Mouse (Mus musculus): ENCODE data around the gene Trim25. TPM values are rescaled to one million over a fixed set of nuclear protein-coding genes. Genes with fewer than 3 reads are reported as not detected.
"Not testable (repeated sequence)": the region's sequence is repeated elsewhere in the genome, so short reads cannot be mapped to it uniquely, and the experiment has no call there.

The Trim25 gene
- total RNA-seq, 2 experiments from 2014 or later, result 5.9 to 9.0 TPM

DNA sequence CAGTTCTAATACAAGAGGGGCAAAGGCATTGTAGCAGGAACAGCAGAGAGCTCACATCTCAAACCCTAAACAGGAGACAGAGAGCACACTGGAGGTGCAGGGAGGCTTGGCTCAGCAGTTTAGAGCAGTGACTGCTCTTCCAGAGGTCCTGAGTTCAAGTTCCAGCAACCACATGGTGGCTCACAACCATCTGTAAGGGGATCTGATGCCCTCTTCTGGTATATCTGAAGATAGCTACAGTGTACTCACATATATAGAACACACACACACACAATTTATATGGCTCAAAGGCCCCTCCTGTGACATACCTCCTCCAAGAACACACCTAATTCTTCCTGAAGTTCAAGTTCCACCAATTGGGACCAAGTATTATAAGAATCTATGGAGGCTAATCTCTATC lies 35.4 kb downstream of the Trim25 start:
- H3K27ac ChIP-seq, result no peak overlapping the region
- peak; percentile 38 for TF ChIP-seq CTCF (IDR thresholded peaks at IDR 0.05)
- intact Hi-C loops (cut with DNase I), result loop anchor here (10.0 kb wide), 1 partner anchor 130 kb away; no protein-coding TSS in a partner anchor
- no peak overlapping the region for H3K4me3 ChIP-seq
- no peak for DNase-seq

DNA sequence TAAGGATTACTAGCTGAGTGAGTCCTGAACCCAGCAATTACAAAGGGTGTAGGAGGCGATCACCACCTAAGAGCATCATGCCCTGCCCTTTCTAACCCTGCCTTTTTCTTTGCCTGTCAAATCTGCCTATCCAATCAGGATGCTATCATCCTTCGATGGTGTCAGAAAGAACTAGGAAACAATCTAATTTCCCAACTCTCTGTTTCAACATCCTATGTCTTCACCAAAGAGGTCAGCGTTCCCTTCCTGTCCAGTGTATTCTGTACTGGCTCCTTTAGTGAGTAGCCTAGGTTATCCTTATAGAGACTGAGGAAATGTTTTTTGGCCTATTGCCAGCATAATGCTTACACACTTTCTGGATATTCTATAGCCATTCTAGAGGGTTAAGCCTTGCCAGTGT lies 36.4 kb downstream of the Trim25 start:
- DNase-seq, result no peak
- Histone ChIP-seq H3K27ac (no peak overlapping the region), H3K4me3 (no peak overlapping the region)
- intact Hi-C loops (cut with DNase I), result loop anchor here (10.0 kb wide), 1 partner anchor 131 kb away; no protein-coding TSS in a partner anchor
- no peak for TF ChIP-seq CTCF (IDR thresholded peaks at IDR 0.05)

DNA sequence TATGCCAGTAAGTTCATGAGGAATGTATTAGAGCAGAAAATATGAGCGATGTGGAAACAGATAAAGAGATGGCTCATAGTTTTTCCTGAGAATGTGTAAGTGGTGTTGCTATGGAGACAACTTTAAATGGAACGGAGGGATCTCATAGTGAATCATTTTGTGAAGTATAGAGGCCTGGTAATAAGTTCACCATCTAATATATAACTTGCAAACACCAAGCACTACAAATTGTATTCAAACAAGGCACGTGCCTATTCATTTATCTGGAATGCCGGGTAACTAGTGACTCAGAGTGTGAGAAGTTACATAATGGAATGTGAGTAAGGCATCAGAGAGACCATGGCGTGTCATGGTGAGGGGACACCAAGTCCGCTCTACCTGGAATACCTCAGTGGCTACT lies 39.3 kb downstream of the Trim25 start:
- intact Hi-C loops (cut with DNase I), result loop anchor here (10.0 kb wide), 1 partner anchor 134 kb away; no protein-coding TSS in a partner anchor
- no peak overlapping the region for H3K4me3 ChIP-seq
- TF ChIP-seq CTCF (IDR thresholded peaks at IDR 0.05), result no peak
- no peak overlapping the region for H3K27ac ChIP-seq
- DNase-seq, result no peak

DNA sequence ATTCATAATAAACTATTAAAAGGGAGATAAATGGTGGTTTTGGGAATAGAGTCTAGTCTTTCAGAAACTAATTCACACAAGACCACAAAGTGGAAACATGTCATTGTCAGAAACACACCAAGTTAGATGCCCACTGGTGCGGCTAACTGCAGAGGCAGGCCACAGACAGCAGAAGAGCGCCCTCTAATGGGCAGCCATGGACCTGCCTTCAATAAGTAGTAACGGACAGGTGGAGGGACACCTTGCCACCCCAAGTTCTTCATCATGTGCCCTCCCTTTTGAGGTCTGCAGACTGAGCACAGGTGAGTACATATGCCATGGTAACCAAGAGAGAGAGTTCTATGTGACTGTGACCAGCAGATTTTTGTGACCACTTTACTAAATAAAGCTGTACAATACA lies 40.1 kb downstream of the Trim25 start:
- peak; percentile 63 for DNase-seq
- no peak overlapping the region for H3K27ac ChIP-seq
- intact Hi-C loops (cut with DNase I), result loop anchor here (1.0 to 10.0 kb wide), 3 partner anchors 46 to 135 kb away; no protein-coding TSS in a partner anchor
- no peak overlapping the region for H3K4me3 ChIP-seq
- TF ChIP-seq CTCF (IDR thresholded peaks at IDR 0.05), result peak; percentile 97

DNA sequence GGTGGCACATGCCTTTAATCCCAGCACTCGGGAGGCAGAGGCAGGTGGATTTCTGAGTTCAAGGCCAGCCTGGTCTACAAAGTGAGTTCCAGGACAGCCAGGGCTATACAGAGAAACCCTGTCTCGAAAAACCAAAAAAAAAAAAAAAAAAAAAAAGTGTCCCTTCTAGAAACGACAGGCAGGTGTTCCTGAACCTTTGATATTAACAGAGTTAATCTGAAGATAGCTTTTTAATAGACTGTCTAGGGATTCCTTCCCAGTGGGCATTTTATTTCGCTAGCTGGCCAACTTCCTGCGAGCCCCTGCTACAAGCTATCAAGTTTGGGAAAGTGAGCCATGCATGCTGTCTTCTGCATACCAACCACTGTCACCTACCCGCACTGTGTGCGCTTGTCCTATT lies 41.9 kb downstream of the Trim25 start:
- intact Hi-C loops (cut with DNase I); DNase-seq; H3K27ac ChIP-seq; H3K4me3 ChIP-seq: not testable (repeated sequence)

DNA sequence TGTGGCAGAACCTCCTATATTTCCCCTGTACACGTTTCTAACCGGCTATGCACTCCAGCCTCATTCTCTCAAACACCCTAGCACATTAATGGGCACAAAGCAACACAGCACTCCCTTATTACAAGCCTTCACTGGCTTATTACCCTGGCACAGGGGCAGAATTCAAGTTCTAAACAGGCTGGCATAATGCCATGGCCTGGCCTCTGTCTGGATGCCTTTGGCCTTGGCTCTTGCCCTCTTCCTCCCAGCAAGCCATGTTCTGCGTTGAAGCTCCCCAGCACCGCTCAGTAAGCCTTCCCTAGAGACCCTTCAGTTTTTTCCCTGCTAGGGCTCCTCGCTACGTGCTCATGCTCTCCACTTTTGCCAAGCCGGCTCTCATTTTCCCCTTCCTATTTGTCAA lies 43.9 kb downstream of the Trim25 start:
- intact Hi-C loops (cut with DNase I), result no loop called here

DNA sequence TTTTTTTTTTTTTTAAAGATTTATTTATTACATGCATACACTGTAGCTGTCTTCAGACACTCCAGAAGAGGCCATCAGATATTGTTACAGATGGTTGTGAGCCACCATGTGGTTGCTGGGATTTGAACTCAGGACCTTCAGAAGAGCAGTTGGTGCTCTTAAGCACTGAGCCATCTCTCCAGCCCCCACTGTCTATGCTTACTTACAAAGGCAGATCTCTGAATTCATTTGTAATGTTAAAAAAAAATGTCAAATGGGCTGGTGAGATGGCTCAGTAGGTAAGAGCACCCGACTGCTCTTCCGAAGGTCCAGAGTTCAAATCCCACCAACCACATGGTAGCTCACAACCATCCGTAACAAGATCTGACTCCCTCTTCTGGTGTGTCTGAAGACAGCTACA lies 46.3 kb downstream of the Trim25 start:
- DNase-seq; H3K27ac ChIP-seq; H3K4me3 ChIP-seq; intact Hi-C loops (cut with DNase I): not testable (repeated sequence)

More for the DNA sequence above, 43.9 kb downstream of the Trim25 start:
- Histone ChIP-seq H3K27ac (no peak overlapping the region), H3K4me3 (no peak overlapping the region)
- no peak for TF ChIP-seq CTCF (IDR thresholded peaks at IDR 0.05)
- DNase-seq, result no peak

DNA sequence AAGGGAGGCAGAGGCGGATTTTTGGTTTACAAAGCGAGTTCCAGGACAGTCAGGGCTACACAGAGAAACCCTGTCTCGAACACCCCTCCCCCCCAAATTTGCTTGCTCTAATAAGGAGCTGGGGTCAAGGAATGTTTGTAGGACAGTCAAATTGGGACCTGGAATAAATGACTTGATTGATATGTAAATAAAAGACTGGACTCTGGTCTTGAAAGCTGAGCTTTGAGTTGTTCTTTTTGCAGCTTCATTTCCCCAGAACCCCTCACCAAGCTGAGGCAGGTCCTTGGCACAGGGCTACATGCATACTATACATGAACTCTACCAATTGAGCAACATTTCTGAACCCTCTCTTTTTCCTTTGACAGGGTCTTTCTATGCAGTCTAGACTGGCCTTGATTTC lies 46.8 kb downstream of the Trim25 start:
- no peak overlapping the region for H3K27ac ChIP-seq
- no peak for DNase-seq
- TF ChIP-seq CTCF (IDR thresholded peaks at IDR 0.05), result no peak
- no peak overlapping the region for H3K4me3 ChIP-seq
- intact Hi-C loops (cut with DNase I), result no loop called here

DNA sequence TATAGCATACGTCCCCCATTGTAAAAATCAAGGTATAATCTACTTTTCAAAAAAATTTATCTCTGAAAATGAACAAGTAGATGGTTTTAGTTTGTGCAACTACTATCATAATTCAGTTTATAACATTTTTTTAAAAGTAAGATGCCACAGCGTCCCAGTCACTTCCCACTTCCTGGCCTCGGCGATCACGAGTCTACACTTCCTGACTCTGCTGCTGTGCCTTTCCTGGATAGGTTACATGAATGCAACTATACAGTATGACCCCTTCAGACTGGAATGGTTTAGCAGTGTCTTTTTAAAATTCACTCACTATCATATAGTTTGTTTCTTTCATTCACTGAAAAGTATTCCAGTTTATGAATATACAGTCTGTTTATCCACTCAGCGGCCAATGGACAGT lies 52.6 kb downstream of the Trim25 start:
- no peak for DNase-seq
- TF ChIP-seq CTCF (IDR thresholded peaks at IDR 0.05), result no peak
- Histone ChIP-seq H3K27ac (no peak overlapping the region), H3K4me3 (no peak overlapping the region)
- intact Hi-C loops (cut with DNase I), result no loop called here

DNA sequence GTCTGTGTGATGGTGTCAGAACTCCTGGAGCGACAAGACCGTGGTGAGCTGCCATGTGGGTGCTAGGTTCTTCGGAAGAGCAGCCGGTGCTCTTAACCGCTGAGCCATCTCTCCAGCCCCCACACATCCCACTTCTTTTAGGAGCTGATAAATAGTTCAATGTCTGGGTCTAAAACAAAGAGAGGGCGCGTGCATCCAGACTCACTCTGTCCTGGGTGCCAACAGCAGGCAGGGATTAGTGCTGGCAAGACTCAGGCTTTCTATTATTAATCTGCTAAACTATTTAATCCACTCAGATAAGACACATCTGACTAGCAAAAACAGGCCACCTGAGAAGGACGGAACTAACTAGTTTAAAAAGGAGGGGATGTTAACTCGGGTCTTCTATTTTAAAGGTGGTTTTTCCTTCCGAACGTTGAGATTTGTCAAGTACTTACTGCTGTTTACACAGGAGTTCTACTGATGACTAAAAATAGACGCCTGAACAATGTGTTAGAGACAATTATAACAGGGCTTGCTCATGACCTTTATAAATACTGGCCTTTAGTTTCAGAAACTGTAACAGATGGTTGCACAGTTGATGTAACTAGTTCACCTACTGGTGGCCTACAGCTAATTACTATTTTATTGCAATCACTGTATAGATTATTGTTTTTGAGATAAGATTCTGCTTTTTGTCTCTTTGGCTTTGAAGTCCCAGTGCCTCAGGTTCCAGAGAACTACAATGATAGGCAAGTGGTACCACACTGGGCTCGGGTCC lies 56.9 kb downstream of the Trim25 start:
- DNase-seq, result no peak
- TF ChIP-seq CTCF (IDR thresholded peaks at IDR 0.05), result no peak
- peak overlapping the region; percentile 46 for H3K4me3 ChIP-seq
- peak overlapping the region; percentile 68 for H3K27ac ChIP-seq
- intact Hi-C loops (cut with DNase I), result no loop called here

DNA sequence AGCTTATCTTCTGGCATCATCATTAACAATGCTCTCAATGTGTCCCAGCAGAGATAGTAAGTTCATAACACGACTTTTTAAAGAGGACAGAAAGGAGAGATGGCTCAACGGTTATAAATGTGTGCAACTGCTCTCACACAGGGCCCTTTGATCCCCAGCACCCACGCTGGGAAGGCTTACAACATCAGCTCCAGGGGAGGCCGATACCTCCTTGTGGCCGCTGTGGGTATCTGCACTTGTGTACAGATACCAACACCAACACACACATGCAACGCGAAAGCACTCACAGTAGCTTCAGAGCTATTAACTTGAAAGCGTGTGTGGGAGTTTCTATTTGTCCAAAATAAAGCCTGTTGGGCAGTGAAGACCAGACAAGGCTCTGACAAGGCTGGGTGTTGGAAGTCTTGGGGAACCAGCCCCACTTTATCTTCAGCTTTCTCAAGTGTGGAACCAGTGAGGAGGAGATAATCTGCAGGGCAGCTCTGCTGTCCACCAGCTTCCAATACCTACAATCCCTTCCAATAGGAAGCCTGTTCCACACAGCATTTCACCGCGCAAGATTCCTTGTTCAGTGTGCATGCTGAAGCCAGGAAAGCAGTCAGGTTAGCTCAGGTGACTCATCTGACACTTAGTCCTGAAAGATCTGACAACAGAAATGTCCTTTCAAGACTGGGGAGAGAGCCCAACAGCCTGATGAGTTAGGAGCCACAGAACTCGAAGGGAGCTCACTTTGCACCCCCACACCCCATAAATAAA lies 59.5 kb downstream of the Trim25 start:
- no peak for DNase-seq
- Histone ChIP-seq H3K27ac (peak overlapping the region; percentile 93), H3K4me3 (peak overlapping the region; percentile 84)
- TF ChIP-seq CTCF (IDR thresholded peaks at IDR 0.05), result peak; percentile 48
- intact Hi-C loops (cut with DNase I), result no loop called here

DNA sequence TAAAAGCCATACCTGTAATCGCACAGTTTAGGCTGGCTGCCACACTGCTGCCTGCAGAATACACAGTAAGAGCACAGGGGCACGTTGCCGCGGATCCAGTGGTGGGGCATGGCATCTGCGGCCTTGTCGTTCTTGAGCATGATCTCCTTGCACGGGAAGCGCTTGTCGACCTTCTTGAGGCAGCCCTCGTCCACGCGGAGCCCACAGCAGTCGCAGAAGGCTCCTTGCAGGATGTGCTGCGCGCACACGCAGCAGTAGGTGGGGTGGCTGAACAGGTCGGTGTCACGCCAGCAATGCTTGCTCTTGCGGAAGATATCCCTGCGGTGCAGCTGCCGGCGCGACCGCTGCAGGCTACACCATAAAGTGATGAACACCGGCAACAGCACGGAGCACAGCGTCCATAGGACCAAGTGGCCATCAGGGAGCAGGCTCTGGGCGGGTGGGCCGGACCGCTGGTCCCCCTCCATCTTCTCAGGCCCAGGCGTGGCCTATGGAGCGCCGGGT lies 60.8 kb downstream of the Trim25 start:
- intact Hi-C loops (cut with DNase I), result no loop called here
- peak overlapping the region; percentile 93 for H3K27ac ChIP-seq
- peak overlapping the region; percentile 84 for H3K4me3 ChIP-seq
- no peak for TF ChIP-seq CTCF (IDR thresholded peaks at IDR 0.05)
- peak; percentile 56 for DNase-seq

DNA sequence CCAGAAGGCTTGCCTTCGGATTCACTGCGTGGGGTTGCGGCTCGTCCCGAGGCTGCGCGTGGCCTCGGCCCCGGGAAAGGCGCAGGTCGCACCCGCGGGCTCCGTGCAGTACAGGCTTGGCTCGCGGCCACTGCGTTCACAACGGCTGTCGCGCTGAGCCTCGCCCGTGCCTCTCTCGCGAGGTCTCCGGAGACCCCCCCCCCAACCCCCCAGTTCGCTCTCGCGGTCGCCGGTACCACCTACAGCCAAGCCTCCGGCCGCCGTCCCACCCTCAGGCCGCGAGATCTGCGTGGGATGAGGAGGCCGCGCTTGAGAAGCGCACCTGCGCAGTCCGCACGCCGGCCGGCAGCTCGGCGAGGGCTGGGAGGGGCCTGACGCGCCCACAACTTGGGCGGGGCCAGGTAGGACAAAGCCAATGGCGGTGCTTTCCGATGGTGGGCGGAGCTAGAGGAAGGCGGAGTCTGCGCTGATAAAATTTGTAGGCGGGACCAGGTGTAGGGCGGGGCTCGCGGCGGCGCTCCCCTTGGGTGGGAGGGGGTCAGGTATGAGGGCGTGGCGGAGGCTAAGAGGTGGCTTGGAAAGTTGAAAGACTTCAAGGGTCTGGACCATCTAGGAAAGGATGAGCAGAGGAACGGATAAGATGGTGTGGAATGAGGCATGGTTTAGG lies 61.4 kb downstream of the Trim25 start:
- TF ChIP-seq CTCF (IDR thresholded peaks at IDR 0.05), result no peak
- peak; percentile 94 for DNase-seq
- Histone ChIP-seq H3K27ac (peak overlapping the region; percentile 93), H3K4me3 (peak overlapping the region; percentile 84)
- intact Hi-C loops (cut with DNase I), result no loop called here

Data from gastrocnemius, adult 2 months (tissue).